Mouse (Mus musculus) heart, adult 2 months (tissue): ENCODE measurements around the gene Cyth3. TPM values are rescaled to one million over a fixed set of nuclear protein-coding genes. Genes with fewer than 3 reads are reported as not detected.

Source experiments
- DNase-seq, 2 experiments: peaks; one replicate each; pipeline ENCODE4 v3.0.0; 2021
- H3K27ac ChIP-seq: fragments of 200-600 bp; 2 replicates; pipeline ENCODE4 v1.8.1; 2022
- H3K27me3 ChIP-seq: fragments of 200-500 bp; 2 replicates; pipeline ENCODE4 v1.6.1; 2012; ENCODE audit warnings: mild to moderate bottlenecking, low read length, inconsistent platforms, mixed read lengths; ENCODE audit not compliant: control insufficient read depth, insufficient read depth
- H3K36me3 ChIP-seq: fragments of 200-500 bp; 2 replicates; pipeline ENCODE4 v1.6.1; 2012; ENCODE audit warnings: low read length, inconsistent platforms; ENCODE audit not compliant: control insufficient read depth, insufficient read depth
- H3K4me1 ChIP-seq: fragments of 200-500 bp; 2 replicates; pipeline ENCODE4 v1.6.1; 2011; ENCODE audit warnings: low read length; ENCODE audit not compliant: control insufficient read depth, insufficient read depth
- H3K4me3 ChIP-seq: fragments of 200-600 bp; 2 replicates; pipeline ENCODE4 v1.8.1; 2022
- H3K79me2 ChIP-seq: fragments of 200-500 bp; replicated peaks from 2 replicates; pipeline ENCODE4 v1.6.1; 2012; ENCODE audit warnings: mild to moderate bottlenecking, inconsistent platforms, low read length, moderate library complexity, mixed read lengths; ENCODE audit not compliant: control insufficient read depth, insufficient read depth
- H3K9ac ChIP-seq: fragments of 200-500 bp; 2 replicates; pipeline ENCODE4 v1.6.1; 2012; ENCODE audit warnings: low read depth, mild to moderate bottlenecking, control low read depth, inconsistent platforms, low read length, mixed read lengths
- CTCF ChIP-seq: fragments of 200-600 bp; IDR thresholded peaks from 2 replicates; pipeline ENCODE4 v1.8.1; 2022; ENCODE audit warnings: antibody characterized with exemption, mild to moderate bottlenecking, moderate library complexity
- EP300 ChIP-seq: fragments of 200-500 bp; IDR thresholded peaks from 2 replicates; pipeline ENCODE4 v1.6.1; 2011; ENCODE audit warnings: low read depth, low read length, control low read depth; ENCODE audit not compliant: insufficient read depth
- POLR2A ChIP-seq: fragments of 200-500 bp; IDR thresholded peaks from 2 replicates; pipeline ENCODE4 v1.6.1; 2011; ENCODE audit warnings: mild to moderate bottlenecking, low read depth, low read length, control low read depth; ENCODE audit not compliant: insufficient read depth
- WGBS: fragments of 180-500 bp; shearing (Covaris S2); methylation state at CpG from one replicate; pipeline ENCODE4 v1.1.7; 2018; 5-methylcytosine and 5-hydroxymethylcytosine counted together
- intact Hi-C: fragments of 180-260 bp; cut with DNase I; formaldehyde crosslinking; loops from one replicate; pipeline ENCODE4 v1.15.1; 2025
- polyA plus RNA-seq: library from polyadenylated mRNA; depleted of rRNA; stranded (reverse); fragments of >200 nt; gene quantifications from 2 replicates; pipeline ENCODE4 v1.2.3, GENCODE M21; 2012
- total RNA-seq, 2 experiments: library from RNA; stranded (reverse); gene quantifications; 2 replicates each; pipeline ENCODE4 v1.2.3; 2021

The Cyth3 gene
- total and polyA plus RNA-seq, 3 experiments = 25.1 to 44.6 (median 26.1) TPM

DNA sequence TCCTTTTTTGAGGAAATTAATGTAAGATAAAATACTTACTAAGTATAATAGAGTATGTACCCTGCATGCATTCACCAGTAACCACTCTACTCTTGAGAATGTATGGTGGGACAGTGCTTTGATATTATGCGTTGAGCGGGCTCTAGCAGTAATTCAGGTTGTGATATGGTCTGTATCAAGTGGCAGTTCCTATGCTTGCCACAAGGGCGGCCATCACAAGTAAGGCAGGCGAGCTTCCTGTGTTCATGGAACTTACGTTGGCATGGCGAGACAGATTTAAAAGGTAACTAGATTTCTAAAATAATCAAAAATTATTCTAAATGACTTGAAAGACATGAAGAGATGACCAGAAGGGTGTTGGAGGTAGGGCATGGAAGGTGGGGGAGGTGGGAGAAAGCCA is 5.3 kb downstream of the Cyth3 start:
- peaks cover 14% of the 10 kb centered on the region for H3K79me2 ChIP-seq
- H3K4me1 ChIP-seq = peaks cover 18% of the 10 kb centered on the region
- no peak for DNase-seq
- TF ChIP-seq EP300 (no peak), CTCF (peak; percentile 58)
- no peak overlapping the region for H3K9ac ChIP-seq
- intact Hi-C loops = no loop called here
- no peaks in the 10 kb centered on the region for H3K27me3 ChIP-seq
- 98% methylated on average over 6 of the region's 6 CpGs for WGBS
- H3K36me3 ChIP-seq = peaks cover 7% of the 10 kb centered on the region
- H3K27ac ChIP-seq = peak overlapping the region; percentile 84
- H3K4me3 ChIP-seq = no peak overlapping the region

DNA sequence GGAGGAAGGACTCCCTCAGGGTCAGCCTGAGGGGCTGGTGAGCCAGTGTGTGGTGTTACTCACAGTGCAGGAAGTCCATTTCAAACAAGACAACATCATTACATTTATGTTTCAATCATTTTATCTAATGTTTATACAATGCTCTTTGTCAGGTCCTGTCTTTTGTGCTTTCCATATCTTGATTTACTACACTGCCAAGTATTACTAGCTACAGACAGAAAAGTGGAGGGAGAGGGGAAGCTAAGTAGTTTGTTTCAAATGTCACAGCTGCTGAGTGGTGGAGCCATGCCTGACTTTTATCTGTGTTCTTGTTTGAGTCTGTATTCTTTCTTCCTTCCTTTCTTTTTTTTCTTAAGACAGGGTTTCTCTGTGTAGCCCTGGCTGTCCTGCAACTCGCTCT is 5.7 kb downstream of the Cyth3 start:
- H3K27me3 ChIP-seq = no peaks in the 10 kb centered on the region
- H3K9ac ChIP-seq = no peak overlapping the region
- WGBS = 96% methylated on average over 1 of the region's 1 CpGs
- H3K27ac ChIP-seq = peak overlapping the region; percentile 20
- no peak for TF ChIP-seq EP300
- H3K4me3 ChIP-seq = no peak overlapping the region
- peaks cover 19% of the 10 kb centered on the region for H3K4me1 ChIP-seq
- H3K79me2 ChIP-seq = peaks cover 11% of the 10 kb centered on the region
- DNase-seq = no peak
- intact Hi-C loops = no loop called here
- peaks cover 8% of the 10 kb centered on the region for H3K36me3 ChIP-seq

DNA sequence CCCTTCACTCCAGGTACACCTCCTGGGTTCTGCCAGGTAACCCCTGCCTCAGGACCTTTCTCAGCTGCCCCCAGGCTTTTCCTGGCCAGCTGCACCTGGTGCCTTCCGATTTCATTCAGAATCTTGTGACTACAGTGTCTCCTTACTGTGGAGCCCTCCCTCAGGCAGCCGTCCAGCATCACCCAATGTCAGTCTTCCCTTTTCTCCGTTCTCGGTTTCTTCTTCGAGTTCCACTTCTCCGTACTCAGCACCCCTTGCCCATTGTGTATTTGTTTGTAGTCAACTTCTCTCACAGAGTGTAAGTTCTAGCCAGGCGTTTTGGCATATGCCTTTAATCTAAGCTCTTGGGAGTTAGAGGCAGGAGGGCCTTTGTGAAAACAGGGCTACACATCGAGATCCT is 7.4 kb downstream of the Cyth3 start:
- no peak for DNase-seq
- H3K27ac ChIP-seq = no peak overlapping the region
- peaks cover 12% of the 10 kb centered on the region for H3K79me2 ChIP-seq
- peaks cover 12% of the 10 kb centered on the region for H3K36me3 ChIP-seq
- TF ChIP-seq EP300 (no peak), CTCF (no peak), POLR2A (no peak)
- peaks cover 26% of the 10 kb centered on the region for H3K4me1 ChIP-seq
- 73% methylated on average over 8 of the region's 8 CpGs for WGBS
- H3K27me3 ChIP-seq = no peaks in the 10 kb centered on the region
- H3K4me3 ChIP-seq = no peak overlapping the region
- intact Hi-C loops = no loop called here
- no peak overlapping the region for H3K9ac ChIP-seq

DNA sequence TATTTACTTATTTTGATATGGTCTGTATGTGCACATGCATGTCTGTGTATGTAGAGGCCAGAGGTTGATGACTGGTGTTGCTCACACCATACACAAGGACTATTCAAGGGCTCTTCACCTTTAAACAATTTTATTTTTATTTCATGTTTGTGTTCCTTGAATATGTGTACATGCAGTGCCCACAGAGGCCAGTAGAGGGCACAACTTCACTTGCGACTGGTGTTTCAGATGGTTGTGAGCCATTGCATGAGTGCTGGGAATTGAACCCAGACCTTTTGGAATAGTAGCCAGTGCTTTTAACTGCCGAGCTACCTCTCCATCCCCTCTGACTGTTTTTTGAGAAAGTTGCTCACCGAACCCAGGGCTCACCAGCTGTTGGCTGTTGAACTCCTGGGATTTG is 8.0 kb downstream of the Cyth3 start:
- H3K36me3 ChIP-seq = peaks cover 14% of the 10 kb centered on the region
- intact Hi-C loops = no loop called here
- H3K27me3 ChIP-seq = no peaks in the 10 kb centered on the region
- peaks cover 28% of the 10 kb centered on the region for H3K4me1 ChIP-seq
- no peak overlapping the region for H3K4me3 ChIP-seq
- DNase-seq = no peak
- H3K27ac ChIP-seq = peak overlapping the region; percentile 7; the same call in 1 of the 2 replicates
- H3K9ac ChIP-seq = no peak overlapping the region
- WGBS = 92% methylated on average over 3 of the region's 3 CpGs
- peaks cover 12% of the 10 kb centered on the region for H3K79me2 ChIP-seq
- TF ChIP-seq EP300 (no peak), CTCF (peak; percentile 65), POLR2A (no peak)

DNA sequence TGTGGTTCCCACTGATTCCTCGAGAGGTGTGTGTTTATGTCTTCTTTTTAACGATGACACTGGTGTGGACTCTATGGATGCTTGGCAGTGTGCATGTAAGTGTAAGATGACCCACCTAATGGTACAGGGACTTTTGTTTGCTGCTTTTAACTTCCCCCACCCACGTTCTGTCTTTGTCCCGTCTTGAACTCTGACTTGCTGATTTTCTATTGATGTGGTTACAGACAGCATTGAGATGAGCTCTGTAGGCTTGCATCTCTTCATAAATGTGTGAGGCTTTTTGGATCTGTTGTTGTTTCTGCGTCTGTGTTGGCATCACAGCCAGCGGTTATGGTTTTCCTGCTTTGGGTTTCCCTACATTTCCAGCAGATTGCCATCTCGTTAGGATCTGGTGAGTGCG is 8.5 kb downstream of the Cyth3 start:
- TF ChIP-seq EP300 (no peak), POLR2A (no peak), CTCF (no peak)
- H3K9ac ChIP-seq = no peak overlapping the region
- H3K4me3 ChIP-seq = no peak overlapping the region
- H3K27me3 ChIP-seq = no peaks in the 10 kb centered on the region
- DNase-seq = no peak
- H3K27ac ChIP-seq = peak overlapping the region; percentile 7; the same call in 1 of the 2 replicates
- peaks cover 27% of the 10 kb centered on the region for H3K4me1 ChIP-seq
- H3K36me3 ChIP-seq = peaks cover 14% of the 10 kb centered on the region
- H3K79me2 ChIP-seq = peaks cover 12% of the 10 kb centered on the region
- intact Hi-C loops = no loop called here
- WGBS = 83% methylated on average over 8 of the region's 8 CpGs

DNA sequence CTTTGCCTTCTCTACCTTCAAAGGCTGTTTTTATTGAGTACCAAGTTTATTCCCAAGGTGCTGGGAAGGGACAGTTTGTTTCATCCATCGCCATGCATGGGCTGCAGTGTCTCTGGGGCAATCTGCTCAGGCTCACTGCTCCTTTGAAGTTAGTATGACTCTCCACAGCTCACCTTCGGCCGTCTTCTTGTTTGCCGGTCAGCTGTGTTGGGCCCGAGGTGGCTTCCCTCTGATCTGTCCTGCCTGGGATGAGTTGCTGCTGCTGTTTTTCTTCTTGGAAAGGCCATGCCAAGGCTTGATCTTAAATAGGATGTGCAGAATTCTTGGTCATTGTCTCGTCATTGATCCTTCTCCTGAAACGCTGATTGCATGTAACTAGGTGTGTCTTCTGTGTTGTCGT is 9.3 kb downstream of the Cyth3 start:
- TF ChIP-seq CTCF = no peak
- Histone ChIP-seq H3K79me2 (peaks cover 12% of the 10 kb centered on the region), H3K36me3 (peaks cover 16% of the 10 kb centered on the region), H3K27ac (peak overlapping the region; percentile 72), H3K4me1 (peaks cover 28% of the 10 kb centered on the region), H3K4me3 (no peak overlapping the region), H3K27me3 (no peaks in the 10 kb centered on the region), H3K9ac (no peak overlapping the region; the same call in 1 of the 2 replicates)
- intact Hi-C loops = no loop called here
- DNase-seq = no peak
- 73% methylated on average over 8 of the region's 8 CpGs for WGBS
